Mouse (Mus musculus) urinary bladder, postnatal 4 days (tissue): ENCODE data around the gene Usp54.
"Not testable (repeated sequence)": the region's sequence is repeated elsewhere in the genome, so short reads cannot be mapped to it uniquely, and the experiment has no call there.

Experiments used
- DNase-seq, 2 experiments: peaks; one replicate each; pipeline ENCODE4 v3.0.0; 2021 to 2022; ENCODE audit warnings: low spot score in 2 of 2

Usp54 gene

GRCm38 (mm10) chr14:20654690-20655421 is 14.0 kb upstream of the Usp54 start:
- DNase-seq: no peak

DNA sequence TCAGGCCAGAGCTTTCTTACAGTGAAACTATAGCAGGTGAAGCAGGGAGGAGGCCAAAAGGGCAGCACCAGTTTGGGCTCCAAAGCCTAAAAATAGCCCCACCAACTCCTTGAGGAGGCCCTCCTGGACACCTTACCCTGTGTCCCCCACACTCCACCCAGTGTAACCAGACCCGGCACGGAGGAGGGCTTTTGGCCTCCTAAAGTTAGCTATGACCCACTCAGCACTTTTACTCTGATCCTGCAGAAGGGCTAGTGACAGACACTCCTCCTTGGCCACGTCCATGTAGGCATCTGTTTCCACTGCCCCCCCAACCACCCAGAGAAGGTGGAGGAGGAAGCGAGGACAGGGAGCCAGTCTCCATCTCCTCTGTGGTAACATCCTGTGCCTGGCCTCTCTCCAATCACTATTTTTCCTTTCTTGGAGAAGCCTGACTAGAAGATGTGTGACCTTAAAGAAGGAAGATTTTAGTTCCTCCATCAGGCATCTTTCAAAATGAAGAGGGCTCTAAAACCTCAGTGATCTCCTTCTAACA is 10.9 kb upstream of the Usp54 start:
- no peak for DNase-seq

GRCm38 (mm10) chr14:20651000-20651399 is 10.1 kb upstream of the Usp54 start:
- DNase-seq: no peak

- no peak for DNase-seq
These were observed 5.5 kb upstream of the Usp54 start for GRCm38 (mm10) chr14:20646381-20646780.

- DNase-seq: no peak
These were observed 4.7 kb upstream of the Usp54 start for GRCm38 (mm10) chr14:20645547-20645946.

DNA sequence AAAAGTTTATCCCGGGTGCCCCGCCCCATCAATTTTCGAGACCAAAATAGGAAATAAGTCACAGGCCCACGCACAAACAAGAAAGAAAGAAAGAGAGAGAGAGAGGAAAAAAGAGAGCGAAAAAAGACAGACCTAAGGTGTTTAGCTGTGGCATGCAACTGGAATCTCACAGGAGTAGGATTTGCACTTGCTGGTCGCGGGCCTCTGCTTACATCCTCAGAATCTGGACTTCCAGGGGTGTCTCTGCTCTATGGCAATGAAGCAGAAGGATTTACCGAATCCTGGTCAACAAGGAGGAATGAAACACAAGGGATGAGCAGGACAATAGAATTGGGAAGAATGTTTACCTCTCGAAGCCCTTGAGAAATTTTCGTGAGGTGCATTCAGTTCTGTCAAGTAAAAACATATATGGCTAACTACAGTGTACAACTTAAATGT is 594 bp upstream of the Usp54 start:
- no peak for DNase-seq

- no peak for DNase-seq
These were observed 794 bp downstream of the Usp54 start for GRCm38 (mm10) chr14:20639918-20640619.

GRCm38 (mm10) chr14:20638702-20639101 is 2.2 kb downstream of the Usp54 start:
- no peak for DNase-seq

GRCm38 (mm10) chr14:20637818-20638574 is 2.9 kb downstream of the Usp54 start:
- no peak for DNase-seq

DNA sequence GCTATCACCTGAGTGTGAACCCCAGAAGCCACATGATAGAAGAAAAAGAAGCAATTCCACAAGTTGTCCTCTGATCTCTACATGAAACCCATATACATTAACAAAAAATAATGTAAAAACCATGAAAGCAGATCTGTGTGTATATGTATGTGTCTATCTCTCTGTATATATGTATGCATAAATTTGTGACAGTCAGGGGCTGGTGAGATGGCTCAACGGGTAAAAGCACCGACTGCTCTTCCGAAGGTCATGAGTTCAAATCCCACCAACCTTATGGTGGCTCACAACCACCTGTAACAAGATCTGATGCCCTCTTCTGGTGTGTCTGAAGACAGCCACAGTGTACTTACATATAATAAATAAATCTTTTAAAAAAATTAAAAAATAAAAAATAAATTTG is 3.9 kb downstream of the Usp54 start:
- DNase-seq: not testable (repeated sequence)

DNA sequence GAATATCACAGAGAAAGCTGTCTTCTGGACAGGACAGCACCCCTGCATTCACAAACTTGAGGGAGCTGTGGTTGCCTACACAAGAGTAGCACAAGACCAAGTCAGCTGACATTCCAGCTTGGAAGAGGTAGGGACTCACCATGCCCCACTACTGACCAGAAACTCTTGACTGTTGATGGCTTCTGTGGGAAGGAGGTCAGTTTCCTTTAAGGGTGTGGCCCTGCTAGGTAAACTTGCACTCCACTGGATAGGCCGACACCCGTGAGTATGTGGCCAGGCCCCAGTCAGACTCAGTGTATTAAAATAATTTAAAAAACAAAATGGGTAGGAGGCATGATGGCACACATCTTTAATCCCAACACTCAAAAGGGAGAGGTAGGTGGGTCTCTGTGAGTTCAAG is 5.3 kb downstream of the Usp54 start:
- no peak for DNase-seq

GRCm38 (mm10) chr14:20631253-20631652 is 9.6 kb downstream of the Usp54 start:
- DNase-seq: no peak

DNA sequence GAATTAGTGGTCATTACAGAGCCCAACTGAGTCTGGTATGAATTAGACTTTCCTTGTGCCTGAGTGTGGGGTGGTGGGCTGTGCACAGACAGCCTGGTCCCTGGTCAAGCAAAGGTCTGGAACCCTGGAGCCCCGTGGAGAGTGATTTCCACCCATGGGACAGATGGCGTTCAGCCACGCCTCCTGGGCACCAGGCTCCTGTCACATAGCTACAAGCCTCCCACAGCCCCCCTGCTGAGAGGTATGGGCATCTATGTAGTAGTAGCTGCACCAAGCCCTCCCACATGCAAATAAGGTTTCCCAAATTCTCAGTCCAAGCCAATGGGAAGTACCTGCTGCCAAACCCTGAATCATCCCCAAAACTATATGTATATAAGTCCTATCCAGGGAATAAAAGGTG is 13.9 kb downstream of the Usp54 start:
- DNase-seq: no peak

GRCm38 (mm10) chr14:20626447-20626846 is 14.4 kb downstream of the Usp54 start:
- DNase-seq: no peak

DNA sequence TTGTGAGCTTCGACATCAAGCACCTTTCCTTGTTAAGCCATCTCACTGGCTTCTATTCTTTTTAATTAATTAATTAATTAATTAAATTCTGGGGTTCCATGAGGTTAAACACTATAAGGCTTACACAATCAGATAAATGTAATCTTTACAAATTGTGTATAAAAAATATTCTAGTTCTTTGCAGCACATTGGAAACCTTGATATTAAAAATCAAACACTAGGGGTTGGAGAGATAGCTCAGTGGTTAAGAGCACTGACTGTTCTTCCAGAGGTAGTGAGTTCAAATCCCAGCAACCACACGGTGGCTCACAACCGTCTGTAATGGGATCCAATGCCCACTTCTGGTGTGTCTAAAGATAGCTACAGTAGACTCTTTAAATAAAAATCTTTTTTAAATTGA is 18.0 kb downstream of the Usp54 start:
- no peak for DNase-seq

DNA sequence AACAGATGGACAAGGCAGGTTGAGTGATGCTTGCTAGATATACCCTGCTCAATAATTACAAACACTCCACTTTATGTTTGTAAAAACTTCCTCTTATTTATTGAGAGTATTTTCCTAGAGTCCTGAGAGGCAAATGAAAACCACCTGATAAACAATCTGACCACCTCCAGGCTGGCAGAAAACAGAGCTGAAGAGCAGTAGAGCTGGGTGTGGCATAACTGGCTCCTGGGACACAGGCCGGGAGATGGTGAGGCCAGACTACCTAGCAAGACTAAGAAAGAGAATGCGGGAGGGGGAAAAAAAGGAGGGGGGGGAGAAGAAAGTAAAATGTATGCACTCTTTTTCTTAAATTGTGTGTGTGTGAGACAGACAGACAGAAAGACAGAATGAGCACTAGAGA is 18.5 kb downstream of the Usp54 start:
- DNase-seq: no peak

DNA sequence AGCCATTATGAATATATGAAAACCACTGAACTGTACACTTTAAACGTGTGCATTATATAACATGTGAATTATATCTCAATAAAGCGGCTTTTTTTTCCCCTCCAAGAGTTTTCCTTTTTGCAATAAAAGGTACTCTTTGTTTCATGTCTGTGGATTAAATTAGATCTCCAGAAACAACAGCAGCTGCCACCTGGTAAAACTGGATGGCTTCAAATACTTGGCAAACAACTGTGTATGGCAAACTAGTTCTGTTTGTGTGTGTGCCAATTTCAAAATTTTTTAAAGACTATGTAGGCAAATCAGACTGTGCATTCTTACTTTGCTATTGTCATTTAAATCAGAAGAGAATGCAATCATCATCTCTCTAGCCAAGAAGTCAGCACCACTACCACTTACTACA is 19.0 kb downstream of the Usp54 start:
- no peak for DNase-seq

GRCm38 (mm10) chr14:20619131-20619530 is 21.7 kb downstream of the Usp54 start:
- DNase-seq: no peak

DNA sequence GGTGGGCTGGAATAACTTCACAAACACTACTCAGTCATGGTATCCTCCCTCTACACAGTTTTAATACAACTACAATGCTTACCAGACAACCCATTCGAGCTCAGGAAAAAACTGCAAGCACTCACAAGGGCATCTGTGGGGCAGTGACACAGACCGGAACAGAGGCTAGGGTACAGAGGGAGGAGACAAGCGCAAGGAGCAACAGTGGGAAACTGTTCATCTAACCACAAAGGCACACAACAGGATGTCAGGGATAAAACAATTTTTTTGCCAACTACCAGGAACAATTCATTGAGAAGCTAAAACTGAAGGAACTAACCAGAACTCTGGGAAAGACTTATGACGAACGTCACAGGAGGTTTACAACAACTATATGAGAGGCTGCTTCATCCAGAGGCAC is 22.7 kb downstream of the Usp54 start:
- no peak for DNase-seq

- no peak for DNase-seq
These were observed 24.4 kb downstream of the Usp54 start for GRCm38 (mm10) chr14:20616421-20616820.

DNA sequence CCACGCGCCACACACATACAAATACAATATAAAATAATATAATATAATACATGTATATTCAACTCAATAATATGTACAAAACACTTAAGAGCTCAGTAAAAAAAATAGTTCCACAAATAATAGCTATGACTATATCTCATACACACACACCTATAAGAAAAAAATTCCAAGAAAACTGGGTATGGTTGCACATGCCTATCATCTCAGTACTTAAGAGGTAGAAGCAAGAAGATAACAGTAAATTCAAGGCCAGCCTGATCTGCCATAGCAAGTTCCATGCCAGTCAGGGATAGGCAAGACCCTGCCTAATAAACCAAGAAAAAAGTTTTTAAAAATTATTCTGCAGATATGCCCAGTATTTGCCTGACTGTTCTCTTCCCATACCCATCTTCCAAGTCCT is 25.8 kb downstream of the Usp54 start:
- DNase-seq: no peak

DNA sequence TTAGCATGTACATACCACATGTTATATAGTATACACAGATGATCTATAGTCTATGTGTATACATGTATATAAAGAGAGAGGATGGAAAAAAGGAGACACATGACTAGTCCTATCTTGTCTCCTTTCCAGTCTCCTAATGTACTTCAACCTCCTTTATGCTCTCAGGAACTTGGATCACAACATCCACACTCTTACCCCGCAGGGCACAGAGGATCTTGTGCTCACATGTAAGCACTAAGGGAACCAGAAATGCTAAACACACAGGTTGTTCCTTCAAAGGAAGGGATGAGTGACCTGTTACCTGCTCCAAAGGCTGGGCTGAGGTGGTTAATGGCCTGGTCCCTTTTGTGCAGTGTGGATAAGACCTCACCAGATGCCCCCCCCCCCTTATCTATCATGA is 28.0 kb downstream of the Usp54 start:
- DNase-seq: no peak
